Mouse (Mus musculus) embryonic fibroblast, embryonic 13.5 days (primary cell): ENCODE results near the gene Gm21988.

Experiments used
- CTCF ChIP-seq: IDR thresholded peaks from 2 replicates; pipeline ENCODE4 v1.5.1; 2011; ENCODE audit warnings: mild to moderate bottlenecking, control low read depth, low read length, moderate library complexity, borderline replicate concordance; ENCODE audit not compliant: insufficient read depth
- POLR2A ChIP-seq: IDR thresholded peaks from 2 replicates; pipeline ENCODE4 v1.6.1; 2011; ENCODE audit warnings: low read depth, mild to moderate bottlenecking, control low read depth, low read length, moderate library complexity

DNA sequence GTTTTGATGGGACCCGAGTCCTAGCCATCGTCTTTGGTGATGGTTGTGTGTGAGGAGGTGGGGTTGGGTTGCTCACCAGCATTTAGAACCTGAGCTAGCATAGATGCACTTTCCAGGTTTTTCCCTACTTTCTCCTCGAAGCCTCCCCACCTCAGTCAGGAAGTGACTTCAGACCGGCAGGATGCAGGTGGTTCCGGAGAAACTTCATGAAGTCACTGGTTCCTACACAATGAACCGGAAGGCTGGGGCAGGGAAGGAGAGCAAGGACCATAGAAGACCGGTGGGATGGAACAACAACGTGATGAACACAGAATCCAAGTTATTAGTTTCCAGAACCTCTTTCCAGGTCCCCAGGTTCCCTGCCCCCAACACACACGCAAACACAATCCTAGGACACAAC lies 15.9 kb downstream of the Gm21988 start:
- TF ChIP-seq CTCF (no peak), POLR2A (no peak)
